Mouse (Mus musculus) lung, embryonic 14.5 days (tissue): ENCODE results near the gene Ltbp1. TPM values are rescaled to one million over a fixed set of nuclear protein-coding genes. Genes with fewer than 3 reads are reported as not detected.

Source experiments
- ATAC-seq: fragments of 200-750 bp; cut with Nextera tagmentation; 2 replicates; pipeline ENCODE4 v1.8.0; 2017; ENCODE audit warnings: mild to moderate bottlenecking, moderate TSS enrichment, moderate library complexity; ENCODE audit not compliant: insufficient read depth
- DNase-seq: peaks from one replicate; pipeline ENCODE4 v3.0.0-alpha.2; 2015
- H3K27ac ChIP-seq: fragments of 300-500 bp; sonication (generic); 2 replicates; pipeline ENCODE4 v1.5.1; 2014; ENCODE audit warnings: low read depth, mild to moderate bottlenecking, moderate library complexity
- H3K27me3 ChIP-seq: fragments of 300-500 bp; sonication (generic); 2 replicates; pipeline ENCODE4 v1.6.1; 2014; ENCODE audit warnings: low read length, control low read depth; ENCODE audit not compliant: insufficient read depth
- H3K36me3 ChIP-seq: fragments of 300-500 bp; sonication (generic); 2 replicates; pipeline ENCODE4 v1.6.1; 2014; ENCODE audit warnings: control low read depth; ENCODE audit not compliant: insufficient read depth
- H3K4me1 ChIP-seq: fragments of 300-500 bp; sonication (generic); 2 replicates; pipeline ENCODE4 v1.6.1; 2014; ENCODE audit warnings: antibody characterized with exemption, control low read depth; ENCODE audit not compliant: insufficient read depth
- H3K4me2 ChIP-seq: fragments of 300-500 bp; sonication (generic); 2 replicates; pipeline ENCODE4 v1.6.1; 2014; ENCODE audit warnings: mild to moderate bottlenecking
- H3K4me3 ChIP-seq: fragments of 300-500 bp; sonication (generic); 2 replicates; pipeline ENCODE4 v1.5.1; 2014; ENCODE audit warnings: low read depth, low read length
- H3K9ac ChIP-seq: fragments of 300-500 bp; sonication (generic); 2 replicates; pipeline ENCODE4 v1.6.1; 2014
- H3K9me3 ChIP-seq: fragments of 300-500 bp; sonication (generic); 2 replicates; pipeline ENCODE4 v1.6.1; 2016; ENCODE audit warnings: low read depth, low read length, control low read depth
- CTCF ChIP-seq: IDR thresholded peaks from 2 replicates; pipeline ENCODE4 v1.5.1; 2016; ENCODE audit warnings: antibody characterized with exemption, low read depth
- WGBS: fragments of 180-500 bp; shearing (Covaris S2); extraction: QIAGEN DNeasy Blood & Tissue Kit; methylation state at CpG from one replicate; pipeline ENCODE4 v1.1.7; 2014; 5-methylcytosine and 5-hydroxymethylcytosine counted together
- polyA plus RNA-seq: library from polyadenylated mRNA; unstranded; fragments of >200 nt; fragmentation: Nextera tagmentation; extraction: Ambion mirVana; gene quantifications from 2 replicates; pipeline ENCODE4 v1.2.1, GENCODE M21; 2014

The Ltbp1 gene
- polyA plus RNA-seq, 1 experiment from 2014 or later, result 33.8 TPM

- no peak overlapping the region; the same call in 1 of the 2 replicates for H3K27ac ChIP-seq
- H3K9ac ChIP-seq, result no peak overlapping the region
Measured at GRCm38 (mm10) chr17:75153088-75153487, 147.7 kb downstream of the Ltbp1 start.

GRCm38 (mm10) chr17:75158385-75158784 lies 153.0 kb downstream of the Ltbp1 start:
- no peak overlapping the region for H3K9ac ChIP-seq
- H3K9me3 ChIP-seq, result no peaks in the 10 kb centered on the region
- no peaks in the 10 kb centered on the region for H3K36me3 ChIP-seq
- 76% methylated on average over 6 of the region's 6 CpGs for WGBS
- no peak for DNase-seq
- no peak overlapping the region for H3K4me2 ChIP-seq
- no peak overlapping the region for H3K4me3 ChIP-seq
- no peak for ATAC-seq
- H3K27ac ChIP-seq, result no peak overlapping the region
- no peaks in the 10 kb centered on the region for H3K27me3 ChIP-seq
- no peak for TF ChIP-seq CTCF
- H3K4me1 ChIP-seq, result no peaks in the 10 kb centered on the region

More at GRCm38 (mm10) chr17:75153088-75153487, 147.7 kb downstream of the Ltbp1 start:
- no peak overlapping the region for H3K4me2 ChIP-seq
- ATAC-seq, result no peak
- H3K27me3 ChIP-seq, result no peaks in the 10 kb centered on the region
- no peaks in the 10 kb centered on the region for H3K4me1 ChIP-seq
- no peaks in the 10 kb centered on the region for H3K36me3 ChIP-seq
- WGBS, result 54% methylated on average over 6 of the region's 6 CpGs
- TF ChIP-seq CTCF, result no peak
- no peak overlapping the region for H3K4me3 ChIP-seq
- no peaks in the 10 kb centered on the region for H3K9me3 ChIP-seq
- no peak for DNase-seq

- Histone ChIP-seq H3K4me3 (no peak overlapping the region), H3K36me3 (no peaks in the 10 kb centered on the region), H3K4me1 (no peaks in the 10 kb centered on the region), H3K27ac (no peak overlapping the region), H3K9me3 (no peaks in the 10 kb centered on the region), H3K27me3 (no peaks in the 10 kb centered on the region), H3K4me2 (no peak overlapping the region), H3K9ac (no peak overlapping the region)
- no peak for ATAC-seq
- DNase-seq, result no peak
- TF ChIP-seq CTCF, result no peak
- 73% methylated on average over 8 of the region's 8 CpGs for WGBS
Measured at GRCm38 (mm10) chr17:75159066-75159787, 153.9 kb downstream of the Ltbp1 start.

- H3K4me1 ChIP-seq, result no peaks in the 10 kb centered on the region
- H3K9ac ChIP-seq, result no peak overlapping the region
- no peak for TF ChIP-seq CTCF
- no peaks in the 10 kb centered on the region for H3K9me3 ChIP-seq
- no peak for ATAC-seq
- no peak overlapping the region for H3K4me3 ChIP-seq
- H3K27ac ChIP-seq, result no peak overlapping the region
- WGBS, result 83% methylated on average over 10 of the region's 10 CpGs
- no peak for DNase-seq
- H3K27me3 ChIP-seq, result no peaks in the 10 kb centered on the region
- no peak overlapping the region for H3K4me2 ChIP-seq
- H3K36me3 ChIP-seq, result no peaks in the 10 kb centered on the region
Measured at GRCm38 (mm10) chr17:75161062-75161461, 155.7 kb downstream of the Ltbp1 start.

GRCm38 (mm10) chr17:75161931-75162330 lies 156.6 kb downstream of the Ltbp1 start:
- Histone ChIP-seq H3K27me3 (no peaks in the 10 kb centered on the region), H3K27ac (no peak overlapping the region), H3K9me3 (no peaks in the 10 kb centered on the region), H3K4me1 (no peaks in the 10 kb centered on the region), H3K36me3 (no peaks in the 10 kb centered on the region), H3K4me3 (no peak overlapping the region), H3K9ac (no peak overlapping the region), H3K4me2 (no peak overlapping the region)
- no peak for DNase-seq
- TF ChIP-seq CTCF, result no peak
- ATAC-seq, result no peak
- WGBS, result 77% methylated on average over 4 of the region's 4 CpGs

- TF ChIP-seq CTCF, result no peak
- H3K4me3 ChIP-seq, result no peak overlapping the region
- H3K9ac ChIP-seq, result no peak overlapping the region
- no peaks in the 10 kb centered on the region for H3K4me1 ChIP-seq
- no peaks in the 10 kb centered on the region for H3K36me3 ChIP-seq
- H3K27ac ChIP-seq, result no peak overlapping the region
- ATAC-seq, result no peak
- H3K9me3 ChIP-seq, result no peaks in the 10 kb centered on the region
- DNase-seq, result no peak
- H3K27me3 ChIP-seq, result no peaks in the 10 kb centered on the region
- WGBS, result 79% methylated on average over 5 of the region's 5 CpGs
- H3K4me2 ChIP-seq, result no peak overlapping the region
Measured at GRCm38 (mm10) chr17:75164566-75164965, 159.2 kb downstream of the Ltbp1 start.

GRCm38 (mm10) chr17:75168572-75169200 lies 163.3 kb downstream of the Ltbp1 start:
- Histone ChIP-seq H3K27me3 (no peaks in the 10 kb centered on the region), H3K27ac (no peak overlapping the region), H3K4me2 (no peak overlapping the region), H3K4me1 (no peaks in the 10 kb centered on the region), H3K9me3 (no peaks in the 10 kb centered on the region), H3K9ac (no peak overlapping the region), H3K4me3 (no peak overlapping the region), H3K36me3 (no peaks in the 10 kb centered on the region)
- ATAC-seq, result no peak
- no peak for TF ChIP-seq CTCF
- no peak for DNase-seq
- WGBS, result 71% methylated on average over 3 of the region's 3 CpGs
